In genomic region chr8:118995641-118996188, GRCm38 (mm10) we compare ENCODE assay signal across 29 mouse cellular contexts.
DNase-seq lines count a peak whose midpoint lies in the region; ATAC-seq and TF ChIP-seq lines count a peak whose summit lies in the region.
"Had no signal": no experiment of that assay in that cellular context is flagged by ENCODE, and none has a peak within 500 bp of the region (broad histone marks: within the 10 kb centered on the region; RNA-seq: fewer than 3 reads in every experiment).

No protein-coding gene starts in this region.

- no peak overlapping the region for H3K9ac ChIP-seq in hindbrain, embryonic 13.5 days
- no peak overlapping the region for H3K9ac ChIP-seq in hindbrain, embryonic 12.5 days
- H3K9ac ChIP-seq in midbrain, embryonic 13.5 days (replicated peaks) = no peak overlapping the region
- no peak overlapping the region for H3K9ac ChIP-seq in hindbrain, postnatal 0 days (replicated peaks; ENCODE audit: low read length)
- H3K9ac ChIP-seq: embryonic facial prominence, embryonic 13.5 days; kidney, embryonic 15.5 days; liver, embryonic 15.5 days; lung, embryonic 15.5 days; midbrain, embryonic 12.5 days; stomach, embryonic 15.5 days had no signal

- no peak overlapping the region for H3K4me3 ChIP-seq in hindbrain, embryonic 13.5 days
- no peak overlapping the region for H3K4me3 ChIP-seq in hindbrain, embryonic 12.5 days
- H3K4me3 ChIP-seq in midbrain, embryonic 13.5 days (replicated peaks) = no peak overlapping the region
- H3K4me3 ChIP-seq in midbrain, embryonic 10.5 days = no peak overlapping the region
- no peak overlapping the region for H3K4me3 ChIP-seq in hindbrain, postnatal 0 days (ENCODE audit: low read length)
- H3K4me3 ChIP-seq: embryonic facial prominence, embryonic 13.5 days; erythroblast, embryonic 14.5 days; gastrocnemius, adult 2 months; kidney, embryonic 15.5 days; left cerebral cortex, adult 2 months; limb, embryonic 10.5 days; liver, embryonic 15.5 days; lung, embryonic 15.5 days; midbrain, embryonic 12.5 days; myocyte; stomach, embryonic 15.5 days had no signal

- no peak for TF ChIP-seq POLR2A in brain, embryonic 14.5 days (IDR thresholded peaks at IDR 0.05; ENCODE audit: borderline replicate concordance, extremely low read depth, insufficient read depth, insufficient read length, poor library complexity, severe bottlenecking)

- H3K4me1 ChIP-seq in hindbrain, embryonic 13.5 days (replicated peaks) = peaks cover 5% of the 10 kb centered on the region; the same call in 1 of the 2 replicates
- no peaks in the 10 kb centered on the region for H3K4me1 ChIP-seq in hindbrain, embryonic 12.5 days
- no peaks in the 10 kb centered on the region for H3K4me1 ChIP-seq in midbrain, embryonic 13.5 days (replicated peaks)
- H3K4me1 ChIP-seq in midbrain, embryonic 10.5 days = no peaks in the 10 kb centered on the region
- H3K4me1 ChIP-seq in hindbrain, postnatal 0 days (ENCODE audit: insufficient read depth, low read length) = no peaks in the 10 kb centered on the region
- H3K4me1 ChIP-seq: kidney, embryonic 15.5 days; limb, embryonic 10.5 days; liver, embryonic 15.5 days; lung, embryonic 15.5 days; midbrain, embryonic 12.5 days; stomach, embryonic 15.5 days had no signal

- H3K27me3 ChIP-seq in hindbrain, embryonic 13.5 days = no peaks in the 10 kb centered on the region
- H3K27me3 ChIP-seq in hindbrain, embryonic 12.5 days = no peaks in the 10 kb centered on the region
- no peaks in the 10 kb centered on the region for H3K27me3 ChIP-seq in midbrain, embryonic 13.5 days
- H3K27me3 ChIP-seq in midbrain, embryonic 10.5 days (ENCODE audit: low read depth, poor library complexity, severe bottlenecking) = no peaks in the 10 kb centered on the region
- no peaks in the 10 kb centered on the region for H3K27me3 ChIP-seq in hindbrain, postnatal 0 days (ENCODE audit: insufficient read depth, low read length)
- H3K27me3 ChIP-seq: embryonic facial prominence, embryonic 13.5 days; kidney, embryonic 15.5 days; liver, embryonic 15.5 days; lung, embryonic 15.5 days; midbrain, embryonic 12.5 days; stomach, embryonic 15.5 days had no signal

- 64% methylated on average over 11 of the region's 11 CpGs for WGBS in hindbrain, embryonic 13.5 days
- WGBS in hindbrain, embryonic 12.5 days = 78% methylated on average over 11 of the region's 11 CpGs
- 79% methylated on average over 11 of the region's 11 CpGs for WGBS in midbrain, embryonic 13.5 days
- WGBS in midbrain, embryonic 10.5 days = 86% methylated on average over 11 of the region's 11 CpGs
- WGBS in hindbrain, postnatal 0 days = 45% methylated on average over 11 of the region's 11 CpGs

- no peak for DNase-seq in midbrain, embryonic 10.5 days (ENCODE audit: low spot score)
- peak; percentile 82 for DNase-seq in brain, embryonic 14.5 days (ENCODE audit: low read depth)
- peak; percentile 69 for DNase-seq in hindbrain, postnatal 0 days (ENCODE audit: low spot score)
- DNase-seq: adrenal gland, adult 8-10 months; cerebellum, adult 18-20 months; cerebellum, postnatal 25 days; embryo, embryonic 11 days; gastrocnemius, adult 2 months; kidney, adult 11 months; kidney, postnatal 36 days; layer of hippocampus, adult 9-11 months; liver; right cerebral cortex, postnatal 14 days; thymus, postnatal 25 days had no signal

- no peaks in the 10 kb centered on the region for H3K36me3 ChIP-seq in hindbrain, embryonic 13.5 days
- no peaks in the 10 kb centered on the region for H3K36me3 ChIP-seq in hindbrain, embryonic 12.5 days
- no peaks in the 10 kb centered on the region for H3K36me3 ChIP-seq in midbrain, embryonic 13.5 days
- no peaks in the 10 kb centered on the region for H3K36me3 ChIP-seq in midbrain, embryonic 10.5 days
- no peaks in the 10 kb centered on the region for H3K36me3 ChIP-seq in hindbrain, postnatal 0 days (ENCODE audit: insufficient read depth, low read length)
- H3K36me3 ChIP-seq: embryonic facial prominence, embryonic 13.5 days; kidney, embryonic 15.5 days; limb, embryonic 10.5 days; liver, embryonic 15.5 days; lung, embryonic 15.5 days; midbrain, embryonic 12.5 days; stomach, embryonic 15.5 days had no signal

- no peak for TF ChIP-seq CTCF in brain, embryonic 14.5 days (IDR thresholded peaks at IDR 0.05; ENCODE audit: borderline replicate concordance, extremely low read depth, insufficient read depth, insufficient read length)
- TF ChIP-seq CTCF in hindbrain, postnatal 0 days (IDR thresholded peaks at IDR 0.05; ENCODE audit: low read depth) = no peak

- peak overlapping the region; percentile 23; the same call in 1 of the 2 replicates for H3K27ac ChIP-seq in hindbrain, embryonic 13.5 days
- no peak overlapping the region for H3K27ac ChIP-seq in hindbrain, embryonic 12.5 days
- H3K27ac ChIP-seq in midbrain, embryonic 13.5 days = no peak overlapping the region
- no peak overlapping the region for H3K27ac ChIP-seq in midbrain, embryonic 10.5 days (replicated peaks)
- no peak overlapping the region for H3K27ac ChIP-seq in hindbrain, postnatal 0 days
- H3K27ac ChIP-seq: embryonic facial prominence, embryonic 13.5 days; gastrocnemius, adult 2 months; kidney, embryonic 15.5 days; left cerebral cortex, adult 2 months; limb, embryonic 10.5 days; liver, embryonic 15.5 days; lung, embryonic 15.5 days; macrophage; midbrain, embryonic 12.5 days; stomach, embryonic 15.5 days had no signal

- no peak overlapping the region for H3K4me2 ChIP-seq in hindbrain, embryonic 13.5 days
- H3K4me2 ChIP-seq in hindbrain, embryonic 12.5 days (replicated peaks) = no peak overlapping the region
- H3K4me2 ChIP-seq in midbrain, embryonic 13.5 days (replicated peaks) = no peak overlapping the region
- 0 out of 2 replicates have a peak overlapping the region, but pooled peaks have one; percentile 5 for H3K4me2 ChIP-seq in hindbrain, postnatal 0 days (ENCODE audit: low read depth, low read length)
- H3K4me2 ChIP-seq: embryonic facial prominence, embryonic 13.5 days; kidney, embryonic 15.5 days; liver, embryonic 15.5 days; lung, embryonic 15.5 days; midbrain, embryonic 12.5 days; stomach, embryonic 15.5 days had no signal

- no peaks in the 10 kb centered on the region for H3K9me3 ChIP-seq in hindbrain, embryonic 13.5 days
- H3K9me3 ChIP-seq in hindbrain, embryonic 12.5 days (replicated peaks) = no peaks in the 10 kb centered on the region
- no peaks in the 10 kb centered on the region for H3K9me3 ChIP-seq in midbrain, embryonic 13.5 days
- no peaks in the 10 kb centered on the region for H3K9me3 ChIP-seq in midbrain, embryonic 10.5 days (replicated peaks)
- no peaks in the 10 kb centered on the region for H3K9me3 ChIP-seq in hindbrain, postnatal 0 days (ENCODE audit: low read length)
- H3K9me3 ChIP-seq: embryonic facial prominence, embryonic 13.5 days; kidney, embryonic 15.5 days; limb, embryonic 10.5 days; liver, embryonic 15.5 days; lung, embryonic 15.5 days; midbrain, embryonic 12.5 days; stomach, embryonic 15.5 days had no signal

- ATAC-seq in hindbrain, embryonic 13.5 days (ENCODE audit: low FRiP score) = peak; percentile 54; the same call in 1 of the 2 replicates
- ATAC-seq in hindbrain, embryonic 12.5 days (ENCODE audit: low FRiP score) = no peak
- ATAC-seq in midbrain, embryonic 13.5 days = peak; percentile 48; the same call in 1 of the 2 replicates
- ATAC-seq in hindbrain, postnatal 0 days = no peak
- ATAC-seq in megakaryocyte progenitor cell, adult 5-6 weeks (replicated peaks; ENCODE audit: poor library complexity) = no peak

Comparison
In these comparisons a context has a peak if more than half of its experiments do, and no peak if none do; other contexts are left out.
1. ATAC-seq: peak in hindbrain, embryonic 13.5 days (single experiment) and midbrain, embryonic 13.5 days (single experiment); none in hindbrain, embryonic 12.5 days (single experiment), hindbrain, postnatal 0 days (single experiment) and megakaryocyte progenitor cell, adult 5-6 weeks (single experiment).